Mouse (Mus musculus): ENCODE results near the gene Zc2hc1c. TPM values are rescaled to one million over a fixed set of nuclear protein-coding genes. Genes with fewer than 3 reads are reported as not detected.

The Zc2hc1c gene
- total RNA-seq, 2 experiments from 2014 or later, result 0.88 to 1.2 TPM

DNA sequence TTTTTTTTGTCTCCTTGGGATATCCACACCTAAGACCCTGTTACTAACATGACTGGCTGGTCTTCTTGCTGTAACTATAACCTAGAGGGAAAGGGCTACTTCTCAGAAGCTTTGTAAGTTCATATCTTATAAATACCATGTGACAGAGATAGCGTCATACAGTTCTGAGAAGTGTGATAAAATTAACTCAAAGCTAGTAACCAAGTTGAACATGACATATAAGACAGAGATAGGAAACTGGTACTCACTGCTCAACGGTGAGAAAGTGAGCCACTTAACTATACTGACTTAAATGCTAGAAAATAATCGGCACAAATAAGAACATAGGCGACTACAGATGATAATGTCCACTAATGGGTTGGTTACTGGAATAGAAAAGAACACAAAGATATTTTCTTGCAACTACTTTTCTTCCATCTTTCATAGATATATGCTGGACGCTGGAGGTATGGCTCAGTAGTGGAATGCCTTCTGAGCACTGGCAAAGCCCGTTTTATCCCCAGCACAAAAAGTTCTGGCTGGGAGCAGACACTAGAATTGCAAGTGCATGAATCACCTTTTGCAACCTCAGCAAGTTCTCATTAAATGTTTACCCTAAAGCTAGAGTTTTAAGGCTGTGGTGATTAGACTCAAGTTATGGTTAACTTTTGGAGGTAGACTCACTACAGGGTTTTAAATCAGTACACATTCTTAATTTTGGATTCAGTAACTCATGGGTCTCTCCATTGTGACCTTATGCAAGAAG, 49.3 kb downstream of the Zc2hc1c start:
- no peak for DNase-seq (ENCODE audit: low spot score in 2 of 2)

DNA sequence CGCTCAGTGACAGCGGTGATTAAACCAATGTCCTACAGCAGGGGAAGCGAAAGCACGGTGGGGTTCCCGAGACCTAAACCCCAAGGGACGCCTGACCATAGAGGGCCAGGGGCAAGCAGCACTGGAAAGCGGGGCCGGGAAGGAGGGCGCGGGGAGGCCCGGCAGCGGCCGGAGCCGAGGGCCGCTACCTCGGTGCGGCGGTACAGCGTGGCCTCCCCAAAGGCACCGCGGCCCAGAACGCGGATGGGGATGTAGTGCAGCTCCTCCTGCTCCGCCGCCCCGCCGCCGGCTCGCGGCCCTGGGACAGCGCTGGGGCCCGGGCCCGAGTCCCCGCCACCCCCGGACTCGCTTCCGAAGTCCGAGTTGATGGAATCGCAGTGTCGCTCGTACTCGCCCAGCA, 50.4 kb downstream of the Zc2hc1c start:
- no peak for DNase-seq (ENCODE audit: low spot score in 2 of 2)

- peak; percentile 93 for DNase-seq (ENCODE audit: low spot score in 2 of 2)
Observed at GRCm38 (mm10) chr12:85339243-85339729, 50.9 kb downstream of the Zc2hc1c start, which contains the start of gene Nek9. Gene Nek9, minus strand, starts transcription at chr12:85339362.

DNA sequence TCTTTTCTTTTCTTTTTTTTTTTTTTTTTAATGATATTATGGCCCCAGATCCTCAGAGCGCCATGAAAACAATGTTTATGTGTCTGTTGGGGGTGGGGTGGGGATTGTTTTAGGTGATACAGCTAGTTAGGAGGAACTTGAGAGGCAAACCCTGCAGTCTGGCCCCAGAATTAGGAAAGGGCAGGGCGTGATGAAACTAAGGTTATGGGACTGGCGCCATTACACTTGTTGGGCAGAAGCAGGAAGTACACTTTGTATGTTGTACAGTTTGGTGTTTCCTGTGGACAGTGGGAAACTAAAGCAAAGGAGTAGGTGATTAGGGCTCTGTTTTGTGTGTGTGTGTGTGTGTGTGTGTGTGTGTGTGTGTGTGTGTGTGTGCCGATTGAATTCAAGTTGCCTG, 51.6 kb downstream of the Zc2hc1c start:
- no peak for DNase-seq (ENCODE audit: low spot score in 2 of 2)

GRCm38 (mm10) chr12:85341131-85341530, 52.7 kb downstream of the Zc2hc1c start:
- DNase-seq (ENCODE audit: low spot score in 2 of 2), result peak in 1 of 2 experiments; percentile 79

DNA sequence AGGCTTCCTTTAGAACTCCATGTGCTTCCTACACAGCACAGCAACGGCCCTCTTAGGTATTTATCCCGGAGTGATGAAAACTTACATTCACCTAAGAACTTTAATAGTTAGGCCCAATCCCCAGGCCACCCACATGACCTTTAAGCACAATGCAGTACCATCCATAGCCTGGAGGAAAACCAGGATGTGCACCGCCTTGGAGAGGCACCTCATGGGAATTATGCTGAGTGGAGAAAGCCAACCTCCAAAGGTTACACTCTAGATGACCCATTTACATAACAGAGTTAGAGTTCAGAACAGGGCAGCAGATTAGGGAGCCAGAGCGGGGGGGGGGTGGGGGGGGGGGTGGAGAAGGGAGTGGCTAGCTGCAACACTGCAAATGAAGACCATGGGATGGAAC, 53.9 kb downstream of the Zc2hc1c start:
- no peak for DNase-seq (ENCODE audit: low spot score in 2 of 2)

DNA sequence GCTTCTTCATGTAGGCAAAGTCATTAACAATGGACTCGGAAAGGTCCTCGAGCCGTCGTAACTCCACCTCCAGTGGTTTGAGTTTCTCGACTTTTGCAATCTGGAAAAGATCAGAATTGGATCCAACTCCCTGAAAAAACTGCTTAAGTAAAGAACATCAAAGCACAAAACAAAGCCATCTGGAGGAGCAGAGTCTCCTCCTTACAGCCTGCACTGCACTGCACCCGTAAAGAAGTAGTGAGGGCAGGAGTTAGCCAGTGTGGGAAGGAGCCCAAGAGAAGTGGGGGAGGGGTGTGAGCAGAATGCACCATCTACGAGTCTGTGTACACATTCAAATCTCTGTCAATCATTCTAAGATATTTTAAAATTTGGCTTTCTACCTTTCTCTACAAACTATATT, 55.9 kb downstream of the Zc2hc1c start:
- no peak for DNase-seq (ENCODE audit: low spot score in 2 of 2)

- no peak for DNase-seq (ENCODE audit: low spot score in 2 of 2)
Observed at GRCm38 (mm10) chr12:85345559-85345958, 57.2 kb downstream of the Zc2hc1c start.

GRCm38 (mm10) chr12:85346374-85346773, 58.0 kb downstream of the Zc2hc1c start:
- DNase-seq (ENCODE audit: low spot score in 2 of 2), result peak; percentile 41 to 86

DNA sequence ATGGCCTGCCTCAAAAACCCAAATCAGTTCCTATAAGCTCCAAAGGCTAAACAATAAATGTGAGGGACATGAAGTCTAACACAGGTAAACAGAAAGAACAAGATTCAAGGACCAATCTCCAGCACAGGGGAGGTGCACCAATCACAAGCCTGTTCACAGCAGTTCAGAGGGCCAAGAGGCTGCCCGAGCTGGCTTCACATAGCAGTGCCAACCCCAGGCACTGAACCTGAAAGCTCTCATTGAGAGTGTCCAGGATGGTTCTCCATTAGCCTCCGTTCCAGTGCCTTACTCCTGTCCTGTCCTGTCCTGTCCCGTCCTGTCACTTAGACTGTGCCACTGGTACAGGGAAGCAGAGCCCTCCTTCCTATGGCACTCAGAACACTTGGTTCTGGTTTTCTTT, 58.8 kb downstream of the Zc2hc1c start:
- DNase-seq (ENCODE audit: low spot score in 2 of 2), result no peak

- no peak for DNase-seq (ENCODE audit: low spot score in 2 of 2)
Observed at GRCm38 (mm10) chr12:85348338-85348737, 59.9 kb downstream of the Zc2hc1c start.

Small RNA genes lying within 50 kb of the gene (microRNA-seq; reads per million reads assigned to microRNA genes)
- 0 to 0.68 reads per million in 2 experiments for gene Mir6938

Other genes with a start within 250 kb of the Zc2hc1c start
- 1 to 10 TPM; 2.1 to 2.4 TPM for gene Prox2, start 177.8 kb upstream of the Zc2hc1c start, total RNA-seq (2021)
- gene Dlst, start 177.8 kb upstream of the Zc2hc1c start, total RNA-seq (2021), result 100 to 1,000 TPM; 169 to 175 TPM
- 10 to 100 TPM; 41.1 to 43.1 TPM for gene Rps6kl1, start 137.3 kb upstream of the Zc2hc1c start, total RNA-seq (2021)
- 1 to 10 TPM; 5.2 to 6.6 TPM for gene Pgf, start 110.8 kb upstream of the Zc2hc1c start, total RNA-seq (2021)
- gene Eif2b2, start 69.1 kb upstream of the Zc2hc1c start, total RNA-seq (2021), result 10 to 100 TPM; 58.3 to 66.6 TPM
- gene Mlh3, start 18.0 kb upstream of the Zc2hc1c start, total RNA-seq (2021), result 10 to 100 TPM; 15.4 to 15.8 TPM
- 10 to 100 TPM; 32.8 to 36.8 TPM for gene Acyp1, start 153 bp upstream of the Zc2hc1c start, total RNA-seq (2021)
- gene Nek9, start 50.8 kb downstream of the Zc2hc1c start, total RNA-seq (2021), result 10 to 100 TPM; 29.4 to 29.6 TPM
- gene Tmed10, start 86.3 kb downstream of the Zc2hc1c start, total RNA-seq (2021), result 100 to 1,000 TPM; 146 to 156 TPM
- gene Fos, start 185.3 kb downstream of the Zc2hc1c start, total RNA-seq (2021), result 10 to 100 TPM; 12.9 to 16.5 TPM

Data from layer of hippocampus, postnatal 14 days (tissue).